Mouse (Mus musculus) left cerebral cortex, adult 11 months (tissue): ENCODE data around the gene Evx2.

Source experiments
- DNase-seq: peaks from one replicate; pipeline ENCODE4 v3.0.0; 2022; ENCODE audit warnings: low spot score

Evx2 gene

GRCm38 (mm10) chr2:74659507-74660005 is at the start of gene Evx2:
Evx2 (minus strand) TSS chr2:74659557.
- no peak for DNase-seq

GRCm38 (mm10) chr2:74708676-74709075 is 49.3 kb upstream of the Evx2 start:
- DNase-seq: no peak

GRCm38 (mm10) chr2:74707599-74707998 is 48.2 kb upstream of the Evx2 start:
- no peak for DNase-seq

GRCm38 (mm10) chr2:74706393-74706960 is 47.1 kb upstream of the Evx2 start:
- no peak for DNase-seq

- DNase-seq: no peak
These were observed 46.2 kb upstream of the Evx2 start for GRCm38 (mm10) chr2:74705467-74706089.

GRCm38 (mm10) chr2:74704999-74705466 is 45.7 kb upstream of the Evx2 start:
- DNase-seq: no peak

GRCm38 (mm10) chr2:74704393-74704998 is 45.1 kb upstream of the Evx2 start, which contains the start of gene Hoxd8:
Hoxd8 (plus strand) TSS chr2:74704615.
- no peak for DNase-seq

GRCm38 (mm10) chr2:74703720-74704392 is 44.5 kb upstream of the Evx2 start:
- DNase-seq: no peak

- no peak for DNase-seq
These were observed 44.0 kb upstream of the Evx2 start for GRCm38 (mm10) chr2:74703317-74703716.

GRCm38 (mm10) chr2:74702820-74703219 is 43.5 kb upstream of the Evx2 start:
- no peak for DNase-seq

GRCm38 (mm10) chr2:74701949-74702819 is 42.8 kb upstream of the Evx2 start:
- DNase-seq: peak; percentile 31

- DNase-seq: no peak
These were observed 41.3 kb upstream of the Evx2 start for GRCm38 (mm10) chr2:74700546-74701112.

GRCm38 (mm10) chr2:74699664-74700545 is 40.5 kb upstream of the Evx2 start:
- no peak for DNase-seq

- DNase-seq: no peak
These were observed 39.7 kb upstream of the Evx2 start for GRCm38 (mm10) chr2:74699053-74699430.

- DNase-seq: no peak
These were observed 39.1 kb upstream of the Evx2 start for GRCm38 (mm10) chr2:74698201-74699052.

- DNase-seq: no peak
These were observed 38.3 kb upstream of the Evx2 start, which contains the start of gene Hoxd9 for GRCm38 (mm10) chr2:74697567-74698121. Hoxd9 (plus strand) TSS chr2:74697727.

GRCm38 (mm10) chr2:74696442-74697335 is 37.3 kb upstream of the Evx2 start:
- DNase-seq: no peak
